Mouse (Mus musculus) limb, embryonic 10.5 days (tissue): ENCODE measurements at regions not wholly inside any gene's neighbourhood (a gene's known extent, or its start where the extent isn't known, plus 50 kb on each side); places are given as distances from the start of the nearest gene placed in this dataset.
"Not testable (repeated sequence)": the region's sequence is repeated elsewhere in the genome, so short reads cannot be mapped to it uniquely, and the experiment has no call there.

ENCODE experiments used
- DNase-seq: peaks from one replicate; pipeline ENCODE4 v3.0.0-alpha.2; 2017; ENCODE audit warnings: low spot score
- H3K27ac ChIP-seq: fragments of 300-500 bp; sonication (generic); 2 replicates; pipeline ENCODE4 v1.5.1; 2016; ENCODE audit warnings: mild to moderate bottlenecking
- H3K27me3 ChIP-seq: fragments of 300-500 bp; sonication (generic); 2 replicates; pipeline ENCODE4 v1.6.1; 2016; ENCODE audit warnings: low read depth, mild to moderate bottlenecking; ENCODE audit not compliant: poor library complexity, severe bottlenecking
- H3K36me3 ChIP-seq: fragments of 300-500 bp; sonication (generic); 2 replicates; pipeline ENCODE4 v1.6.1; 2016; ENCODE audit warnings: mild to moderate bottlenecking, moderate library complexity
- H3K4me1 ChIP-seq: fragments of 300-500 bp; sonication (generic); 2 replicates; pipeline ENCODE4 v1.6.1; 2016
- H3K4me3 ChIP-seq: fragments of 300-500 bp; sonication (generic); 2 replicates; pipeline ENCODE4 v1.5.1; 2016; ENCODE audit warnings: mild to moderate bottlenecking, moderate library complexity
- H3K9me3 ChIP-seq: fragments of 300-500 bp; sonication (generic); replicated peaks from 2 replicates; pipeline ENCODE4 v1.6.1; 2016; ENCODE audit warnings: mild to moderate bottlenecking
- WGBS: fragments of 180-500 bp; shearing (Covaris S2); methylation state at CpG from one replicate; pipeline ENCODE4 v1.1.7; 2016; 5-methylcytosine and 5-hydroxymethylcytosine counted together

- no peak for DNase-seq
- Histone ChIP-seq H3K36me3 (no peaks in the 10 kb centered on the region), H3K27ac (no peak overlapping the region), H3K9me3 (no peaks in the 10 kb centered on the region), H3K27me3 (no peaks in the 10 kb centered on the region), H3K4me1 (no peaks in the 10 kb centered on the region), H3K4me3 (no peak overlapping the region)
- WGBS, result 65% methylated on average over 1 of the region's 1 CpGs
These were observed 235.9 kb downstream of the Fam198b start for GRCm38 (mm10) chr3:80120177-80120736.

GRCm38 (mm10) chr3:80123666-80124065, 239.3 kb downstream of the Fam198b start:
- no peak for DNase-seq
- no peaks in the 10 kb centered on the region for H3K27me3 ChIP-seq
- H3K9me3 ChIP-seq, result no peaks in the 10 kb centered on the region
- no peak overlapping the region for H3K4me3 ChIP-seq
- H3K27ac ChIP-seq, result no peak overlapping the region
- no peaks in the 10 kb centered on the region for H3K36me3 ChIP-seq
- no peaks in the 10 kb centered on the region for H3K4me1 ChIP-seq
- 76% methylated on average over 6 of the region's 6 CpGs for WGBS

DNA sequence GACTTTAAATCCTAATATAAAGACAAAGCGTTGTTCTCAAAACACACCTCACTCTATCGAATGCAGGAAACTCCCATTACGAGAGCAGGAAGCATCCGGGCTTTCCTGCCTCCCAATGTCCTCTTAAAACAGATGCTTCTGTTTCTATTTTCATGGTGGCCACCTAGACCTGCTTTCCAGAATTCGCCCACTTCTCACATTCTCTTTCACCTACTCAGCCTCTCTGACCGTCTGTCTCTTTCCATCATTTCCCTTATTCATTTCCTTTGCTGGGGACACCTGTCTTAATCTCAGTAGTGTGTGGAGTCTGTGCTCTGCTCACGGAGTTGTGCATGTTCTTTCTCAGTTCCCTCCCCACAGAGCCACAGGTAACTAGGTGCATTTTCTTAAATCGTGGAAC, 240.3 kb downstream of the Fam198b start:
- Histone ChIP-seq H3K4me3 (no peak overlapping the region), H3K27ac (no peak overlapping the region), H3K4me1 (no peaks in the 10 kb centered on the region), H3K9me3 (no peaks in the 10 kb centered on the region), H3K27me3 (no peaks in the 10 kb centered on the region), H3K36me3 (no peaks in the 10 kb centered on the region)
- WGBS, result 85% methylated on average over 8 of the region's 8 CpGs
- DNase-seq, result no peak

GRCm38 (mm10) chr3:80141697-80142096, 257.4 kb downstream of the Fam198b start:
- Histone ChIP-seq H3K4me3 (no peak overlapping the region), H3K27me3 (no peaks in the 10 kb centered on the region), H3K9me3 (no peaks in the 10 kb centered on the region), H3K27ac (no peak overlapping the region), H3K36me3 (no peaks in the 10 kb centered on the region), H3K4me1 (no peaks in the 10 kb centered on the region)
- 71% methylated on average over 1 of the region's 1 CpGs for WGBS
- DNase-seq, result no peak

GRCm38 (mm10) chr3:80160473-80160872, 276.1 kb downstream of the Fam198b start:
- no peak overlapping the region for H3K27ac ChIP-seq
- 79% methylated on average over 2 of the region's 2 CpGs for WGBS
- no peaks in the 10 kb centered on the region for H3K9me3 ChIP-seq
- H3K36me3 ChIP-seq, result no peaks in the 10 kb centered on the region
- DNase-seq, result no peak
- no peaks in the 10 kb centered on the region for H3K4me1 ChIP-seq
- H3K27me3 ChIP-seq, result no peaks in the 10 kb centered on the region
- no peak overlapping the region for H3K4me3 ChIP-seq

DNA sequence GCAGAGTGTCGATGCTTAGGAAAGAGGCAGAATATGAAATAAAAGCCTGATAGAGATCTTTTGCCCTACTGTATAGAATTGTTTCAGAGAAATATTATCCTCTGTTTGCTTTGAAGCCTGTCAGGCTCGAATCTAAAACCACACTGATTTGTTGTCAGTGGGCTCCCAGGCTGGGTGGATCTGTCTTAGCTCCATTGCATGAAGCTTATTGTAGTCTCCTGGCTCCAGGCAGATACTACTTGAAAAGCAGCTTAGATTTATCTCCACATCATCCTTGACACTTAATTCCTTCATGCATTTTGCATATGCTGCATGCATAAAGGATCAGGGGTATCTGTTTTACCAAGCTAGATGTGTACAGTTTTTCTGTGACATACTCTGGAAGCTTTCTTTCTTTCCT, 297.4 kb downstream of the Fam198b start:
- no peak for DNase-seq
- Histone ChIP-seq H3K4me3 (no peak overlapping the region), H3K27me3 (no peaks in the 10 kb centered on the region), H3K36me3 (no peaks in the 10 kb centered on the region), H3K9me3 (no peaks in the 10 kb centered on the region), H3K4me1 (no peaks in the 10 kb centered on the region), H3K27ac (no peak overlapping the region)
- 81% methylated on average over 2 of the region's 2 CpGs for WGBS

DNA sequence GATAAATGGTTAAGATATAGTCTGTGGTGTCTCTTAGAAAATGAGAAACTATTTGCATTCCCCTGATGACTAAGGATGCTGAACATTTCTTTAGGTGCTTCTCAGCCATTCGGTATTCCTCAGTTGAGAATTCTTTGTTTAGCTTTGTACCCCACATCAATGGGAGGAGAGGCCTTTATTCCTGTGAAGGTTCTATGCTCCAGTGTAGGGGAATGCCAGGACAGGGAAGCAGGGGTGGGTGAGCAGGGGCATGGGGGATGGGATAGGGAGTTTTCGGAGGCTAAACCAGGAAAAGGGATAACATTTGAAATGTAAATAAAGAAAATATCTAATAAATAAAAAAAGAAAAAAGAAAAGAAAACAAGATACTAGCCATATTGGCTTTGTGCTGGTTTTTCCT, 297.8 kb downstream of the Fam198b start:
- H3K27me3 ChIP-seq, H3K4me3 ChIP-seq, H3K27ac ChIP-seq, DNase-seq, H3K36me3 ChIP-seq, H3K4me1 ChIP-seq, H3K9me3 ChIP-seq: not testable (repeated sequence)
- 71% methylated on average over 2 of the region's 2 CpGs for WGBS

GRCm38 (mm10) chr3:80187406-80187805, 303.1 kb downstream of the Fam198b start:
- no peak for DNase-seq
- H3K36me3 ChIP-seq, result no peaks in the 10 kb centered on the region
- no peaks in the 10 kb centered on the region for H3K27me3 ChIP-seq
- no peak overlapping the region for H3K27ac ChIP-seq
- no peaks in the 10 kb centered on the region for H3K4me1 ChIP-seq
- WGBS, result 89% methylated on average over 5 of the region's 5 CpGs
- no peaks in the 10 kb centered on the region for H3K9me3 ChIP-seq
- H3K4me3 ChIP-seq, result no peak overlapping the region

DNA sequence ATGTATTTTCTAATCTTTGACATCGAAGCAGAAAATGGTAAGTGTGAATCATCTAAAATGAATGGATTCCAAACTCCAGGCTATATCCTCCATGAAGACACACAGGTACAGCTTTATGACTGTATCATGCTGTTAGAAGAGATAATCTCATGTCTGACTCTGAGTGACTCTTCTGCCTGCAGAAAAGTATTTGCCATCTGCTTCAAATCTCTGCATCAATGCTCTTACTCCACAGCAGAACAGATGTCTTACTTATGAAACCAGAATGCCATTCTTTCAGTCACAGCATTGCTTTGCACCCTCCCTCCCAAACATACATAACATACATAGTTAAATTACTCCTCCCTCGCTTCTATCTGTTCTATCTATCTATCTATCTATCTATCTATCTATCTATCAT, 316.6 kb downstream of the Fam198b start:
- no peaks in the 10 kb centered on the region for H3K4me1 ChIP-seq
- H3K36me3 ChIP-seq, result no peaks in the 10 kb centered on the region
- no peak overlapping the region for H3K4me3 ChIP-seq
- 90% methylated on average over 2 of the region's 2 CpGs for WGBS
- no peak for DNase-seq
- no peaks in the 10 kb centered on the region for H3K27me3 ChIP-seq
- no peaks in the 10 kb centered on the region for H3K9me3 ChIP-seq
- no peak overlapping the region for H3K27ac ChIP-seq

GRCm38 (mm10) chr3:80204821-80205220, 320.5 kb downstream of the Fam198b start:
- Histone ChIP-seq H3K4me3 (no peak overlapping the region), H3K4me1 (no peaks in the 10 kb centered on the region), H3K27me3 (no peaks in the 10 kb centered on the region), H3K27ac (no peak overlapping the region), H3K9me3 (no peaks in the 10 kb centered on the region), H3K36me3 (no peaks in the 10 kb centered on the region)
- WGBS, result 83% methylated on average over 1 of the region's 1 CpGs
- no peak for DNase-seq

GRCm38 (mm10) chr3:80205351-80205750, 321.0 kb downstream of the Fam198b start:
- no peak for DNase-seq
- Histone ChIP-seq H3K4me1 (no peaks in the 10 kb centered on the region), H3K36me3 (no peaks in the 10 kb centered on the region), H3K4me3 (no peak overlapping the region), H3K9me3 (no peaks in the 10 kb centered on the region), H3K27me3 (no peaks in the 10 kb centered on the region), H3K27ac (no peak overlapping the region)
- 80% methylated on average over 6 of the region's 6 CpGs for WGBS

- Histone ChIP-seq H3K36me3 (no peaks in the 10 kb centered on the region), H3K4me1 (no peaks in the 10 kb centered on the region), H3K27me3 (no peaks in the 10 kb centered on the region), H3K9me3 (no peaks in the 10 kb centered on the region), H3K27ac (no peak overlapping the region), H3K4me3 (no peak overlapping the region)
- WGBS, result 33% methylated on average over 1 of the region's 1 CpGs
- DNase-seq, result no peak
These were observed 322.7 kb downstream of the Fam198b start for GRCm38 (mm10) chr3:80207022-80207421.

DNA sequence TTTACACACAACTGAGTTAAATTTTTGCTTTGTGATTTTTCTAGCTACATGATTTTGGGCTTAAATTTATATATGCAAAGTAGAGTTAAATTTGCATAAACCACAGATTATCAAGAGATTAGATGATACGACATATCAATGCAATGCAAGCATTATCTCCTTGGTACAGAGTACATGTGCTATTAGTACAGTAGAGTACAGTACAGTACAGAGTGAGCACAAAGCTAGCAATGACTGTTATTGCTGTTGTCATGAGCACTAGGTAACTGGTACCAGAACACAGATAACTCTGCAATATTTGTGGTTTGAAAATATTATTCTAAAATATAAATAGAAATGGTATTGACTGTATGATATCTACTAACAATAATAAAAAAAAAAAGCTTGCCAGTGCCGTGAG, 323.7 kb downstream of the Fam198b start:
- H3K36me3 ChIP-seq, result no peaks in the 10 kb centered on the region
- H3K27me3 ChIP-seq, result no peaks in the 10 kb centered on the region
- no peak overlapping the region for H3K27ac ChIP-seq
- WGBS, result 90% methylated on average over 2 of the region's 2 CpGs
- H3K4me1 ChIP-seq, result no peaks in the 10 kb centered on the region
- no peaks in the 10 kb centered on the region for H3K9me3 ChIP-seq
- no peak for DNase-seq
- H3K4me3 ChIP-seq, result no peak overlapping the region

- no peak for DNase-seq
- Histone ChIP-seq H3K9me3 (no peaks in the 10 kb centered on the region), H3K36me3 (no peaks in the 10 kb centered on the region), H3K4me1 (no peaks in the 10 kb centered on the region), H3K27ac (no peak overlapping the region), H3K4me3 (no peak overlapping the region), H3K27me3 (no peaks in the 10 kb centered on the region)
These were observed 325.3 kb downstream of the Fam198b start for GRCm38 (mm10) chr3:80209596-80209995.
